9 mouse cellular contexts compared by ENCODE assay signal in the genomic region with DNA sequence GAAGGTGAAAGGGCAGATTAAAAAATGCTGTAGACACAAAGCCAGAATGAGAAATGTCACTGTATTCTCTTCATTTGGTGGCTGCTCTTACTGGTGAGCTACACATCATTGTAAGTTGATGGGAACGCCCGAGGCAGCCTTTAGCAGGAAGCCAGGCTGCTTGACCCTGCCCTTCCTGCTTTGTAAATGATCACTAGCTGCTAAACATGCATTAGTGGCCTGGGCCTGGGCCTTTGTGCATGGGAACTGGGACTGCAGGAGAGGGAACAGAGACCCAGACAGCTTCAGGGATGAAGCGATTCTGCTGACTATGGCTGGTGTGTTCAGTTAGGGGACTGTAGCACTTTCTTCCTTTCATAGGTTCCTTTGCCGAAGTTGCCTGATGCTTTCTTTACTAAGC. TPM values are rescaled to one million over a fixed set of nuclear protein-coding genes. Genes with fewer than 3 reads are reported as not detected.
DNase-seq lines count a peak whose midpoint lies in the region; ATAC-seq and TF ChIP-seq lines count a peak whose summit lies in the region.
"Had no signal": no experiment of that assay in that cellular context is flagged by ENCODE, and none has a peak within 500 bp of the region (broad histone marks: within the 10 kb centered on the region; RNA-seq: fewer than 3 reads in every experiment).

No protein-coding gene starts in this region.

- H3K9ac ChIP-seq in intestine, postnatal 0 days (ENCODE audit: low read depth, low read length) = no peak overlapping the region
- no peak overlapping the region for H3K9ac ChIP-seq in neural tube, embryonic 14.5 days (replicated peaks; ENCODE audit: low read depth, low read length)

- no peak overlapping the region for H3K4me2 ChIP-seq in intestine, postnatal 0 days (replicated peaks; ENCODE audit: low read depth)
- H3K4me2 ChIP-seq in neural tube, embryonic 14.5 days (ENCODE audit: low read depth, low read length) = no peak overlapping the region

- no peaks in the 10 kb centered on the region; the same call in 1 of the 2 replicates for H3K36me3 ChIP-seq in spleen, adult 2 months (ENCODE audit: control insufficient read depth, insufficient read depth, low read length)
- no peaks in the 10 kb centered on the region for H3K36me3 ChIP-seq in intestine, postnatal 0 days (ENCODE audit: control insufficient read depth, insufficient read depth)
- H3K36me3 ChIP-seq in neural tube, embryonic 14.5 days (ENCODE audit: control insufficient read depth, insufficient read depth, low read length) = no peaks in the 10 kb centered on the region

- 52% methylated on average over 4 of the region's 4 CpGs for WGBS in spleen, adult 2 months
- 38% methylated on average over 4 of the region's 4 CpGs for WGBS in intestine, postnatal 0 days
- 13% methylated on average over 4 of the region's 4 CpGs for WGBS in neural tube, embryonic 14.5 days

- no peak for TF ChIP-seq CTCF in spleen, adult 2 months (IDR thresholded peaks at IDR 0.05; ENCODE audit: extremely low read depth, insufficient read depth, insufficient read length, insufficient replicate concordance)
- TF ChIP-seq CTCF in intestine, postnatal 0 days (IDR thresholded peaks at IDR 0.05; ENCODE audit: low read depth) = no peak

- no peaks in the 10 kb centered on the region for H3K27me3 ChIP-seq in spleen, adult 2 months (ENCODE audit: control insufficient read depth, insufficient read depth, low read length)
- no peaks in the 10 kb centered on the region for H3K27me3 ChIP-seq in intestine, postnatal 0 days (replicated peaks; ENCODE audit: control insufficient read depth, insufficient read depth, low read length)
- H3K27me3 ChIP-seq in neural tube, embryonic 14.5 days (ENCODE audit: control insufficient read depth, insufficient read depth, low read length) = no peaks in the 10 kb centered on the region

- peaks cover 8% of the 10 kb centered on the region; the same call in 1 of the 2 replicates for H3K4me1 ChIP-seq in spleen, adult 2 months (ENCODE audit: control insufficient read depth, insufficient read depth, insufficient read length)
- H3K4me1 ChIP-seq in intestine, postnatal 0 days (replicated peaks; ENCODE audit: control insufficient read depth, insufficient read depth, low read length) = peaks cover 7% of the 10 kb centered on the region; the same call in 1 of the 2 replicates
- peaks cover 16% of the 10 kb centered on the region for H3K4me1 ChIP-seq in neural tube, embryonic 14.5 days (ENCODE audit: control insufficient read depth, insufficient read depth, low read length)

- H3K9me3 ChIP-seq in intestine, postnatal 0 days (ENCODE audit: control insufficient read depth) = no peaks in the 10 kb centered on the region
- no peaks in the 10 kb centered on the region for H3K9me3 ChIP-seq in neural tube, embryonic 14.5 days (ENCODE audit: control insufficient read depth, low read length)

- TF ChIP-seq POLR2A in spleen, adult 2 months (IDR thresholded peaks at IDR 0.05; ENCODE audit: low read depth, low read length) = no peak

- H3K27ac ChIP-seq in spleen, adult 2 months (ENCODE audit: insufficient read depth, low read length) = peak overlapping the region; percentile 37
- H3K27ac ChIP-seq in intestine, postnatal 0 days (ENCODE audit: low read depth, low read length) = 0 out of 2 replicates have a peak overlapping the region, but pooled peaks have one; percentile 16
- peak overlapping the region; percentile 64 for H3K27ac ChIP-seq in neural tube, embryonic 14.5 days (ENCODE audit: low read depth, low read length)
- H3K27ac ChIP-seq: macrophage had no signal

- no peak for ATAC-seq in intestine, postnatal 0 days
- ATAC-seq in neural tube, embryonic 14.5 days (ENCODE audit: low read depth) = peak; percentile 29; the same call in 1 of the 2 replicates

- DNase-seq in spleen, adult 2 months (ENCODE audit: low read depth in 1 of 2, low spot score in 2 of 2) = peak in 1 of 2 experiments; percentile 5
- no peak for DNase-seq in spleen, postnatal 14 days (ENCODE audit: low spot score in 2 of 2)
- DNase-seq in heart, adult 11 months = peak; percentile 98
- DNase-seq in lung, adult 18-20 months = peak; percentile 60 to 70
- DNase-seq in layer of hippocampus, postnatal 10 days (ENCODE audit: low spot score in 2 of 2) = no peak
- DNase-seq in right cerebral cortex, postnatal 36 days (ENCODE audit: low spot score in 2 of 2) = no peak

- H3K4me3 ChIP-seq in spleen, adult 2 months (ENCODE audit: extremely low read depth, insufficient read depth, insufficient read length) = no peak overlapping the region
- H3K4me3 ChIP-seq in intestine, postnatal 0 days (ENCODE audit: low read depth, low read length) = no peak overlapping the region
- no peak overlapping the region for H3K4me3 ChIP-seq in neural tube, embryonic 14.5 days (ENCODE audit: low read depth, low read length)

RNA-seq across cellular contexts. Expression of a gene that starts 35.6 kb away (rescaled TPM):
- polyA plus RNA-seq in spleen, adult 2 months (2012; rRNA removed) = 7.1 and 7.3 TPM in 2 replicates
- polyA plus RNA-seq in intestine, postnatal 0 days (2015; fragmentation: Nextera tagmentation; extraction: Ambion mirVana) = 17.1 and 17.8 TPM in 2 replicates
- polyA plus RNA-seq in neural tube, embryonic 14.5 days (2014; fragmentation: Nextera tagmentation; extraction: Ambion mirVana) = 56.1 and 59.0 TPM in 2 replicates
- 100 to 1,000 TPM; 196 to 220 TPM for total RNA-seq in layer of hippocampus, postnatal 10 days (2021)

Comparison
In these comparisons a context has a peak if more than half of its experiments do, and no peak if none do; other contexts are left out.
1. DNase-seq: peak in heart, adult 11 months (single experiment) and lung, adult 18-20 months (2 of 2); none in spleen, postnatal 14 days (0 of 2), layer of hippocampus, postnatal 10 days (0 of 2) and right cerebral cortex, postnatal 36 days (0 of 2).
2. Peak in every context shown above with its lines, with median percentiles within 50 percentile points of each other: H3K27ac ChIP-seq.